Mouse (Mus musculus) limb, embryonic 14.5 days (tissue): ENCODE results near the gene Asb17. TPM values are rescaled to one million over a fixed set of nuclear protein-coding genes. Genes with fewer than 3 reads are reported as not detected.

Experiments used
- ATAC-seq: fragments of 200-750 bp; cut with Nextera tagmentation; 2 replicates; pipeline ENCODE4 v1.8.0; 2017; ENCODE audit warnings: low read depth, moderate number of reproducible peaks, moderate TSS enrichment; ENCODE audit not compliant: low FRiP score
- DNase-seq: peaks from one replicate; pipeline ENCODE4 v3.0.0-alpha.2; 2015; ENCODE audit warnings: low spot score
- H3K27ac ChIP-seq: fragments of 300-500 bp; sonication (generic); replicated peaks from 2 replicates; pipeline ENCODE4 v1.5.1; 2014; ENCODE audit warnings: low read depth, mild to moderate bottlenecking, low read length, moderate library complexity, mixed read lengths
- H3K27me3 ChIP-seq: fragments of 300-500 bp; sonication (generic); 2 replicates; pipeline ENCODE4 v1.6.1; 2014; ENCODE audit warnings: low read length, mixed read lengths; ENCODE audit not compliant: control insufficient read depth, insufficient read depth
- H3K36me3 ChIP-seq: fragments of 300-500 bp; sonication (generic); 2 replicates; pipeline ENCODE4 v1.6.1; 2014; ENCODE audit warnings: mild to moderate bottlenecking, low read length, moderate library complexity, mixed read lengths; ENCODE audit not compliant: control insufficient read depth, insufficient read depth
- H3K4me1 ChIP-seq: fragments of 300-500 bp; sonication (generic); 2 replicates; pipeline ENCODE4 v1.6.1; 2014; ENCODE audit warnings: antibody characterized with exemption, low read length, mixed read lengths; ENCODE audit not compliant: control insufficient read depth, insufficient read depth
- H3K4me2 ChIP-seq: fragments of 300-500 bp; sonication (generic); replicated peaks from 2 replicates; pipeline ENCODE4 v1.6.1; 2014; ENCODE audit warnings: low read depth, mild to moderate bottlenecking, low read length, moderate library complexity; ENCODE audit not compliant: severe bottlenecking
- H3K4me3 ChIP-seq: fragments of 300-500 bp; sonication (generic); replicated peaks from 2 replicates; pipeline ENCODE4 v1.5.1; 2014; ENCODE audit warnings: low read length
- H3K9ac ChIP-seq: fragments of 300-500 bp; sonication (generic); 2 replicates; pipeline ENCODE4 v1.6.1; 2014; ENCODE audit warnings: mild to moderate bottlenecking, low read depth, low read length, moderate library complexity; ENCODE audit not compliant: severe bottlenecking
- H3K9me3 ChIP-seq: fragments of 300-500 bp; sonication (generic); 2 replicates; pipeline ENCODE4 v1.6.1; 2016; ENCODE audit warnings: low read length; ENCODE audit not compliant: control insufficient read depth
- POLR2A ChIP-seq: fragments of 200-500 bp; IDR thresholded peaks from 2 replicates; pipeline ENCODE4 v1.8.0; 2012; ENCODE audit warnings: inconsistent platforms, mild to moderate bottlenecking, moderate library complexity, borderline replicate concordance; ENCODE audit not compliant: insufficient read depth, insufficient read length; ENCODE audit errors: extremely low read depth
- WGBS: fragments of 180-500 bp; shearing (Covaris S2); extraction: QIAGEN DNeasy Blood & Tissue Kit; methylation state at CpG from one replicate; pipeline ENCODE4 v1.1.7; 2014; 5-methylcytosine and 5-hydroxymethylcytosine counted together
- polyA plus RNA-seq, 2 experiments: library from polyadenylated mRNA; depleted of rRNA in 1 of 2; stranded (reverse) in 1 of 2; unstranded in 1 of 2; fragments of >200 nt; fragmentation: Nextera tagmentation in 1 of 2; extraction: Ambion mirVana in 1 of 2; gene quantifications; 2 replicates each; pipeline versions ENCODE4 v1.2.1 to v1.2.3; 2012 to 2014

Asb17 gene
- polyA plus RNA-seq, 2 experiments: 0.41 to 1.4 TPM

GRCm38 (mm10) chr3:153845500-153845899 lies 1.5 kb downstream of the Asb17 start:
- H3K9me3 ChIP-seq: no peaks in the 10 kb centered on the region
- DNase-seq (no peak), ATAC-seq (no peak)
- WGBS: 88% methylated on average over 2 of the region's 2 CpGs
- no peaks in the 10 kb centered on the region for H3K36me3 ChIP-seq
- H3K4me1 ChIP-seq: no peaks in the 10 kb centered on the region
- no peak overlapping the region for H3K27ac ChIP-seq
- no peak overlapping the region for H3K4me3 ChIP-seq
- H3K27me3 ChIP-seq: no peaks in the 10 kb centered on the region
- no peak overlapping the region for H3K9ac ChIP-seq
- H3K4me2 ChIP-seq: no peak overlapping the region
- TF ChIP-seq POLR2A: no peak

DNA sequence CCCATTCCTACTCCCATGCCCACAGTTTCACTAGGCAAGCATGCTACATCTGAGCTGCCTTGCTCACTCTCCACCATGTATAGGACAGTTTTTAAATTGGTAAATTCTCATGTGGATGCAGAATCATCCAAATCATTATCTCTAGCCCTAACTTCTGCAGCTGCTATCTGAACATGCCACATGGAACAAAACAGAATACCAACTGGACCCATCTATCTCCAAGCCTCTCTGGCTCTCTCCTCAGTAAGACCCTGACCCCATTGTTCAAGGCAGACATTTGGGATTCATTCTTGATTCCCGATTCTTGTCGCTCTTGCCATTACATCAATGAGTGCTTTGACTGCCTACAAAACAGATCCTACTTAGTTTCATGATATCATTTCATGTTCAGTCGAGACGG lies 2.1 kb downstream of the Asb17 start:
- Histone ChIP-seq H3K9me3 (no peaks in the 10 kb centered on the region), H3K4me3 (no peak overlapping the region), H3K36me3 (no peaks in the 10 kb centered on the region), H3K9ac (no peak overlapping the region), H3K27me3 (no peaks in the 10 kb centered on the region), H3K27ac (no peak overlapping the region), H3K4me2 (no peak overlapping the region), H3K4me1 (no peaks in the 10 kb centered on the region)
- DNase-seq: no peak
- ATAC-seq: no peak
- 90% methylated on average over 4 of the region's 4 CpGs for WGBS
- no peak for TF ChIP-seq POLR2A

DNA sequence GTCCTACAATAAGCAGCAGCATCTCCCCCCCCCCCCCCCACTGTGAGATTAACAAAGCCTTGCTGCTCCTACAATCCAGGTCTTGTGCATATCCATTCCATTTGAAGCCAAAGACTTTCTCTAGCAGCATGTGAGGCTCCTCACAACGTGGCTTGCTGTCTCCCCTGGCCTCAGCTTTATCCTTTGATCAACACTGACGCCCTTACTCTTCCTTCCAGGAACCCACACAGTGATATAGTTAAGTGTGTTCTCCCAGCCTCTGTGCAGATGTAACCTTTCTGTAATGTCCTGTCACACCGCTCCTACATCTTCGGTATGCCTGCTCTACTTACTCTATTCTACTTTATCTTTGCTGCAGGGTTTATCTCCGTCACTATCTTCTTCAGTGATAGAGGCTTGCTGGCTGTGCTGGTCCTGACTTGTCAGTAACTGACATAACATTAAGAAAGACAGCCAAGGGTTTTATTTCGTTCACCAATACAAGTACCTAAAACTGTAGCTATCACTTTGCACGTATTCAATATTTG lies 3.3 kb downstream of the Asb17 start:
- Histone ChIP-seq H3K9ac (no peak overlapping the region), H3K9me3 (no peaks in the 10 kb centered on the region), H3K4me2 (no peak overlapping the region), H3K4me3 (no peak overlapping the region), H3K4me1 (no peaks in the 10 kb centered on the region), H3K27me3 (no peaks in the 10 kb centered on the region), H3K27ac (no peak overlapping the region), H3K36me3 (no peaks in the 10 kb centered on the region)
- ATAC-seq (no peak), DNase-seq (no peak)
- 73% methylated on average over 7 of the region's 7 CpGs for WGBS
- no peak for TF ChIP-seq POLR2A

DNA sequence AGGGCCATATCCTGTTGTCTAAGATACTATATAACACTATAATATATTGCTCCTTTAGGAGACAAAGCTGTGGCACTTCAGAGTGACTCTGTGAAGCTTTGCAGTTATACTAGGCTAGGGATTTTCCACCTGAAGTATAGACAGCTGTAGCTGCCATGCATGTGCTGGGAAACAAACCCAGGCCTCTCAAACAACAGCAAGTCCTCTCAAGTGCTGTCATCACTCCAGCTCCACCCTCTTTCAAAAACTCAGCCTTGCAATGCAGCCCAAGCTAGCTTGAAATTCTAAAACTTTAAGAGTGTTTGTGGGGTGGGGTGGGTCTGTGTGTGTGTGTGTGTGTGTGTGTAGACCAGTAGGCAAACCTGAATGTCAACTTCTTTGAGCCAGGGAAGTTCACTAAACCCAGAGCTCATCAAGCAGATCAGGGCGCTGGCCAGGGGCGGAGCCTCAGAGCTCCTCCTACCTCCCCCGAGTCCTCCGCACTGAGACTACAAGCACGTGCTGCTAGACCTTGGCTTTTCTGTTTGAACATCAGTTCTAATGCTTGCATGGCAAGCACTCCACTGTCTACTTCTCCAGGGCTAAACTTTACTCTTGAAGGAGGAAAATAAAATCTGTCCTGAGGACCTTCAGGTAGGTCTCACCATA lies 5.5 kb downstream of the Asb17 start:
- Histone ChIP-seq H3K4me2 (no peak overlapping the region), H3K4me3 (no peak overlapping the region), H3K4me1 (no peaks in the 10 kb centered on the region), H3K9ac (no peak overlapping the region), H3K27me3 (no peaks in the 10 kb centered on the region), H3K9me3 (no peaks in the 10 kb centered on the region), H3K36me3 (no peaks in the 10 kb centered on the region), H3K27ac (no peak overlapping the region)
- TF ChIP-seq POLR2A: no peak
- WGBS: 8% methylated on average over 5 of the region's 5 CpGs
- DNase-seq (peak; percentile 38), ATAC-seq (no peak)

DNA sequence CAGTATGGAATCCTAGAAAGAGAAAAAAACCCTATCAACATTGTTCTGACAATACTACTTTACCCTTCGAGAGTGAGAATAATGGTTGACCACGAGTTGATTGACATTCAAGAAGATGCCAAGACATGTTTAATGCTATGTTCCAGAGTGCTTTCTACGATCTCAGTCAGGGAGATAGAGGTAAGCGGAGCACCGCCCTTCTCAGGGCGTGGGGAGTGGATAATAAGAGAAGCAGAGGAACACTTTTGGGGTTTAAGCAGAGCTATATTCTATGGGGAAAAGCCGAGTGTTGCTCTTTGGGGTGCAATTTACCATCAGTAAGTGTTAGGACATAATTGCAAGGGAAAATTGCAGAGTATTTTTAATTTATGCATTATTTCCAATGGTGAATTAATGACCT lies 6.8 kb downstream of the Asb17 start:
- H3K4me1 ChIP-seq: no peaks in the 10 kb centered on the region
- no peak overlapping the region for H3K27ac ChIP-seq
- no peaks in the 10 kb centered on the region for H3K9me3 ChIP-seq
- H3K9ac ChIP-seq: no peak overlapping the region
- H3K4me2 ChIP-seq: no peak overlapping the region
- no peak overlapping the region for H3K4me3 ChIP-seq
- WGBS: 89% methylated on average over 7 of the region's 7 CpGs
- no peak for DNase-seq
- H3K27me3 ChIP-seq: no peaks in the 10 kb centered on the region
- no peak for ATAC-seq
- no peak for TF ChIP-seq POLR2A
- H3K36me3 ChIP-seq: no peaks in the 10 kb centered on the region
